Mouse (Mus musculus): ENCODE data around the gene Tbx19. TPM values are rescaled to one million over a fixed set of nuclear protein-coding genes. Genes with fewer than 3 reads are reported as not detected.
A peak's percentile ranks its signal among the peaks of the same experiment; 100 is the strongest.

Gene Tbx19
- polyA plus RNA-seq, 1 experiment from 2014 or later, result not detected

- ATAC-seq (ENCODE audit: low FRiP score, low TSS enrichment), result no peak
- H3K4me2 ChIP-seq (replicated peaks; ENCODE audit: low read depth), result no peak overlapping the region
- no peaks in the 10 kb centered on the region for H3K9me3 ChIP-seq (ENCODE audit: control insufficient read depth, low read length)
- H3K4me3 ChIP-seq (ENCODE audit: low read depth, low read length), result no peak overlapping the region
- no peaks in the 10 kb centered on the region for H3K27me3 ChIP-seq (ENCODE audit: control insufficient read depth, insufficient read depth, low read length)
- TF ChIP-seq CTCF (IDR thresholded peaks at IDR 0.05; ENCODE audit: low read depth) (no peak), EP300 (optimal IDR thresholded peaks at IDR 0.05) (no peak)
- DNase-seq (ENCODE audit: low spot score), result no peak
- 82% methylated on average over 5 of the region's 5 CpGs for WGBS
- no peak overlapping the region for H3K27ac ChIP-seq (replicated peaks)
- no peak overlapping the region for H3K9ac ChIP-seq (ENCODE audit: low read length)
- H3K4me1 ChIP-seq (replicated peaks; ENCODE audit: control insufficient read depth, insufficient read depth), result no peaks in the 10 kb centered on the region
- peaks cover 3% of the 10 kb centered on the region; the same call in 1 of the 2 replicates for H3K36me3 ChIP-seq (ENCODE audit: control insufficient read depth, insufficient read depth, low read length)
These were observed 18.7 kb upstream of the Tbx19 start for GRCm38 (mm10) chr1:165179321-165179720.

GRCm38 (mm10) chr1:165178075-165178474 lies 17.5 kb upstream of the Tbx19 start:
- Histone ChIP-seq H3K4me2 (replicated peaks; ENCODE audit: low read depth) (no peak overlapping the region), H3K4me1 (replicated peaks; ENCODE audit: control insufficient read depth, insufficient read depth) (no peaks in the 10 kb centered on the region), H3K27ac (replicated peaks) (no peak overlapping the region), H3K4me3 (ENCODE audit: low read depth, low read length) (no peak overlapping the region), H3K9me3 (ENCODE audit: control insufficient read depth, low read length) (no peaks in the 10 kb centered on the region), H3K36me3 (ENCODE audit: control insufficient read depth, insufficient read depth, low read length) (peaks cover 3% of the 10 kb centered on the region; the same call in 1 of the 2 replicates), H3K27me3 (ENCODE audit: control insufficient read depth, insufficient read depth, low read length) (no peaks in the 10 kb centered on the region), H3K9ac (ENCODE audit: low read length) (no peak overlapping the region)
- ATAC-seq (ENCODE audit: low FRiP score, low TSS enrichment), result no peak
- 43% methylated on average over 6 of the region's 6 CpGs for WGBS
- TF ChIP-seq CTCF (IDR thresholded peaks at IDR 0.05; ENCODE audit: low read depth) (no peak), EP300 (optimal IDR thresholded peaks at IDR 0.05) (no peak)
- DNase-seq (ENCODE audit: low spot score), result no peak

- no peak overlapping the region for H3K27ac ChIP-seq (replicated peaks)
- H3K36me3 ChIP-seq (ENCODE audit: control insufficient read depth, insufficient read depth, low read length), result peaks cover 3% of the 10 kb centered on the region; the same call in 1 of the 2 replicates
- H3K4me2 ChIP-seq (replicated peaks; ENCODE audit: low read depth), result no peak overlapping the region
- H3K4me1 ChIP-seq (replicated peaks; ENCODE audit: control insufficient read depth, insufficient read depth), result no peaks in the 10 kb centered on the region
- H3K4me3 ChIP-seq (ENCODE audit: low read depth, low read length), result no peak overlapping the region
- no peaks in the 10 kb centered on the region for H3K9me3 ChIP-seq (ENCODE audit: control insufficient read depth, low read length)
- no peak overlapping the region for H3K9ac ChIP-seq (ENCODE audit: low read length)
- WGBS, result 50% methylated on average over 6 of the region's 9 CpGs
- no peaks in the 10 kb centered on the region for H3K27me3 ChIP-seq (ENCODE audit: control insufficient read depth, insufficient read depth, low read length)
- DNase-seq (ENCODE audit: low spot score) (peak; percentile 66), ATAC-seq (ENCODE audit: low FRiP score, low TSS enrichment) (peak; percentile 78)
- no peak for TF ChIP-seq EP300 (optimal IDR thresholded peaks at IDR 0.05)
These were observed 13.6 kb upstream of the Tbx19 start for GRCm38 (mm10) chr1:165174059-165174616.

- H3K36me3 ChIP-seq (ENCODE audit: control insufficient read depth, insufficient read depth, low read length), result no peaks in the 10 kb centered on the region
- DNase-seq (ENCODE audit: low spot score), result no peak
- no peak overlapping the region for H3K4me3 ChIP-seq (ENCODE audit: low read depth, low read length)
- no peak overlapping the region for H3K4me2 ChIP-seq (replicated peaks; ENCODE audit: low read depth)
- H3K9me3 ChIP-seq (ENCODE audit: control insufficient read depth, low read length), result no peaks in the 10 kb centered on the region
- H3K4me1 ChIP-seq (replicated peaks; ENCODE audit: control insufficient read depth, insufficient read depth), result no peaks in the 10 kb centered on the region
- ATAC-seq (ENCODE audit: low FRiP score, low TSS enrichment), result no peak
- WGBS, result 84% methylated on average over 7 of the region's 8 CpGs
- H3K9ac ChIP-seq (ENCODE audit: low read length), result no peak overlapping the region
- no peaks in the 10 kb centered on the region for H3K27me3 ChIP-seq (ENCODE audit: control insufficient read depth, insufficient read depth, low read length)
- no peak overlapping the region for H3K27ac ChIP-seq (replicated peaks)
- no peak for TF ChIP-seq CTCF (IDR thresholded peaks at IDR 0.05; ENCODE audit: low read depth)
- TF ChIP-seq EP300 (optimal IDR thresholded peaks at IDR 0.05), result no peak
These were observed 10.7 kb upstream of the Tbx19 start for GRCm38 (mm10) chr1:165171277-165171676.

- ATAC-seq (ENCODE audit: low FRiP score, low TSS enrichment) (no peak), DNase-seq (ENCODE audit: low spot score) (no peak)
- 75% methylated on average over 5 of the region's 5 CpGs for WGBS
- no peak for TF ChIP-seq CTCF (IDR thresholded peaks at IDR 0.05; ENCODE audit: low read depth)
- no peak overlapping the region for H3K4me3 ChIP-seq (ENCODE audit: low read depth, low read length)
- no peaks in the 10 kb centered on the region for H3K9me3 ChIP-seq (ENCODE audit: control insufficient read depth, low read length)
- H3K4me1 ChIP-seq (replicated peaks; ENCODE audit: control insufficient read depth, insufficient read depth), result no peaks in the 10 kb centered on the region
- no peak overlapping the region for H3K9ac ChIP-seq (ENCODE audit: low read length)
- H3K27me3 ChIP-seq (ENCODE audit: control insufficient read depth, insufficient read depth, low read length), result no peaks in the 10 kb centered on the region
- no peaks in the 10 kb centered on the region for H3K36me3 ChIP-seq (ENCODE audit: control insufficient read depth, insufficient read depth, low read length)
- no peak overlapping the region for H3K4me2 ChIP-seq (replicated peaks; ENCODE audit: low read depth)
- no peak overlapping the region for H3K27ac ChIP-seq (replicated peaks)
These were observed 9.6 kb upstream of the Tbx19 start for GRCm38 (mm10) chr1:165170157-165170556.

- 84% methylated on average over 3 of the region's 3 CpGs for WGBS
These were observed 8.9 kb upstream of the Tbx19 start for GRCm38 (mm10) chr1:165169462-165169861.

More at GRCm38 (mm10) chr1:165169462-165169861, 8.9 kb upstream of the Tbx19 start:
- TF ChIP-seq EP300 (optimal IDR thresholded peaks at IDR 0.05), result no peak
- no peak for TF ChIP-seq CTCF (IDR thresholded peaks at IDR 0.05; ENCODE audit: low read depth)
- no peaks in the 10 kb centered on the region for H3K36me3 ChIP-seq (ENCODE audit: control insufficient read depth, insufficient read depth, low read length)
- no peaks in the 10 kb centered on the region for H3K4me1 ChIP-seq (replicated peaks; ENCODE audit: control insufficient read depth, insufficient read depth)
- ATAC-seq (ENCODE audit: low FRiP score, low TSS enrichment) (no peak), DNase-seq (ENCODE audit: low spot score) (no peak)
- no peaks in the 10 kb centered on the region for H3K9me3 ChIP-seq (ENCODE audit: control insufficient read depth, low read length)
- no peak overlapping the region for H3K9ac ChIP-seq (ENCODE audit: low read length)
- no peak overlapping the region for H3K4me3 ChIP-seq (ENCODE audit: low read depth, low read length)
- H3K27ac ChIP-seq (replicated peaks), result no peak overlapping the region
- no peak overlapping the region for H3K4me2 ChIP-seq (replicated peaks; ENCODE audit: low read depth)
- H3K27me3 ChIP-seq (ENCODE audit: control insufficient read depth, insufficient read depth, low read length), result no peaks in the 10 kb centered on the region
